Mouse (Mus musculus): ENCODE measurements around the gene Trim50.
"Not testable (repeated sequence)": the region's sequence is repeated elsewhere in the genome, so short reads cannot be mapped to it uniquely, and the experiment has no call there.

Trim50 gene

DNA sequence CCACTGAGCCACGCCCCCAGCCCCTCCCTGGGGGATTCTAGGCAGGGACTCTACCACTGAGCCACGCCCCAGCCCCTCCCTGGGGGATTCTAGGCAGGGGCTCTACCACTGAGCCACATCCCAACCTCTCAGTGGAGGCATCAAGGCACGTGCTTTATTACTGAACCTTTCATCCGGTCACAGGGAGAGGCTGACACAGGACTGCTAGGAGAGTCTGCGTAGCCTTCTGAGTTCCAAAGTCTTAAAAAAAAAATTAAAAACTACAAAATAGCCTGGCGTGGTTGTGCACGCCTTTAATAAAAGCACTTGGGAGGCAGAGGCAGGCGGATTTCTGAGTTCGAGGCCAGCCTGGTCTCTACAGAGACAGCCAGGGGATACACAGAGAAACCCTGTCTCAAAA is 16.1 kb downstream of the Trim50 start:
- not testable (repeated sequence) for DNase-seq (ENCODE audit: low read depth, low spot score)

DNA sequence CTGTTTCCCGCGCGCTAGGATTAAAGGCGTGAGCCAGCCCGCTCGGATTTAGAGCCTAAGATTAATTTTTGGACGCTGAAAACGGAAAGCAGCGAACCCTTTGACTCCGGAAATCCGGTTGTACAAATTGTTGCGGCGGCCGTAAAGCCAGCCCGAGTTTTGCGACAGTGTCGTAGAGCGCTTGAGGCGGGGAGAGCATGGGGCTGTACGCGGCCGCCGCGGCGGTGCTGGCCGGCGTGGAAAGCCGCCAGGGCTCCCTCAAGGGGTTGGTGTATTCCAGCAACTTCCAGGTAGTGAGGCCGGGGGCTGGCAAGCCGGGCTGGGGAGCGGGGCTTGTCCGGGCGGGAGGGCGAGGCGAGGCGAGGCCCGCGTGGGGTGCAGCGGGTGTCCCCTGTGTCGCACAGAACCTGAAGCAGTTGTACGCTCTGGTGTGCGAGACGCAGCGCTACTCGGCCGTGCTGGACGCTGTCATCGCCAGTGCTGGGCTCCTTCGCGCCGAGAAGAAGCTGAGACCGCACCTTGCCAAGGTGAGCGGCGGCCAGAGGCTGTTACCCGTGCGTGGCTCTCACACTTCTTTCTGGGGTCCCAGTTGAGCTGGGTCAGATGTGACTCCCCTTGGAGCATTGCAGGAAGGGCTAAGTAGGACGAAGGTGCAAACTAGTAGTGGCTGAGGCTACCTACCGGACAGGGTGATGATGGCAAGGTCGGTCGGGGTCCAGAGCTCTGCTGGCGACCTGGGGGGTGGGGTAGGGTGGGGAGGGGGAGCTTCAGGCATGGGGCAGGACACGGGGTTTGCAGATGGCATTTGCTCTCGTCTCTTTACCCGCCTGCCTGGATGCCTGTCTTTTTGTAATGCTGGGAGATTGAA is 16.9 kb downstream of the Trim50 start, which contains the start of gene Nsun5:
Gene Nsun5, plus strand, starts transcription at position 167 of the 868 bp plus-strand sequence.
- DNase-seq (ENCODE audit: low read depth, low spot score) = peak; percentile 74

DNA sequence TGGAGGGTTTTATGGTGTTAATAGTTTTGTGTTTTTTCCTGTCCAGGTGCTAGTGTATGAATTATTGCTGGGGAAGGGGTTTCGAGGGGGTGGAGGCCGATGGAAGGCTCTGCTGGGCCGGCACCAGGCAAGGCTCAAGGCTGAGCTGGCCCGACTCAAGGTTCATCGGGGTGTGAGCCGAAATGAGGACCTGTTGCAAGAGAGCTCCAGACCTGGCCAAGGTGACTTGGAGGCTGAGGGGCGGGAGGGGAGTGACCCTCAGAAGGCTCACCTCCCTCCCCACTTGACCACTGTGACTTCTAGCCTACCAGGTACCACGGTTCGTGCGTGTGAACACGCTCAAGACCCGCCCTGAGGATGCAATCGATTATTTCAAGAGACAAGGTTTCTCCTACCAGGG is 18.1 kb downstream of the Trim50 start:
- DNase-seq (ENCODE audit: low read depth, low spot score) = no peak

DNA sequence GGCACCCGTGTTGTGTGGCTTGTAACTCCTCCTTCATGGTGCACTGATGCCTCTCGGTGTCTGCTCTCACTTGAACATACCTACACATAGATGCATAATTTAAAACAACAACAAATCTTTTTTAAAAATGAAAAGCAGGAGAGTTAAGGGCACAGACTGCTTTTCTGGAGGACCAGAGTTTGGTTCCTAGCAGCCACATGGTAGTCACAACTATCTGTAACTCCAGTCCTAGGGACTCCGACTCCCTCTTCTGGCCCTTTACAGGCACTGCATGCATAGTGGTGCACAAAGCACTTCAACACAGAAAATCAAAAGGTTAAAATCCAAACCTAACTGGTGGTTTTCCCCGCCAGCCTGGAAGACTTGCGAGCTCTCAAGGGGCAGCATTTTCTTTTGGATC is 20.5 kb downstream of the Trim50 start:
- no peak for DNase-seq (ENCODE audit: low read depth, low spot score)

DNA sequence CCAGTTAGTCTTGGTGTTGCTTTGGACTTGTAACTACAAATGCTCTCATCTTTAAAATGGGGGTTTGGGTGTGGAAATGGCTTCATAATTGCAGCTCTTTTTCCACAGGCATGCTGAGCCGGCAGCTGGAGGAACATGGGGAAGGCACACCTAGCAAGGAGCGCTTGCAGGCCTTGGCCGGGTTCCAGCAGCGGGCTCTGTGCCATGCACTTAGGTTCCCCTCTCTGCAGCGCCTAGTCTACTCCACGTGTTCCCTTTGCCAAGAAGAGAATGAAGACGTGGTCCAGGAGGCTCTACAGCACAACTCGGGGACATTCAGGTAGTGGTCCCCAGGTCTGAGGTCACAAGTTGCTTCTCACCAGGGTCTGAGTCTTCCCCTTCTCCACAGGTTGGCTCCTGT is 22.1 kb downstream of the Trim50 start:
- no peak for DNase-seq (ENCODE audit: low read depth, low spot score)

DNA sequence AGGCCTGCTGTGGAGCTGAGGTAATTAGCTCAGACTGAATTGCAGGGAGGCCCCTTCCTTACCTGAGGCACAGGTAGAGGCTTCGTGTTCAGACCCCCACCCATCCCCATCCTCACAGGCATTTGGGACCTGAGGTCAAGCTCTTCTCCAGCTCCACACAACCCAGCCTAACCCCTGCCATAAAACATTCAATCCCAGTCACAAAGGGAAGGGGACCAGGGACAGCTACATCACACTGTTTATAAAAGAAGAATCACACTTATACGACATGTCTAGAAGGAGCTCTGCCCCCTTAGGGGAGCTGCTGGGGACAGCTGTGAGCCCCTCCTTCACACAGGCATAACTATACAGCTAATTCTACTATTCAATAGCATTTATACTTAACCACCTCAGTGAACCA is 23.2 kb downstream of the Trim50 start:
- no peak for DNase-seq (ENCODE audit: low read depth, low spot score)

DNA sequence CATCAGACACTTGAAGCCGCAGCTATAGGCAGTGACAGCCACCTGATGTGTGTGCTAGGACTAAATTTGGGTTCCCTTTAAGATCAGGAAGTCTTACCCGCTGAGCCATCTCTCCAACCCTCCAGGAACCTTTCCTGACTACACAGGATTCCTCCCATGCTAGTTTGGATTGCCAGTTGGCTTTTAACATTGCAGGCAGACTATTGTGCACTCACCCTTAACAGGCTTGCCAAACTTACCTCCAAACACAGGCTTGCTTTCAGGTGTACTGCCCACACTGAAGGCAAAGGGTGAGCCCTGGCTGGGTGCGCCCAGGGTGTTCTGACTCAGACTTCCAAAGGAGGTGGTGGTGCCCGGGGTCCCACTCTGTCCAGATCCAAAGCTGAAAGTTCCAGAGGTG is 27.6 kb downstream of the Trim50 start:
- no peak for DNase-seq (ENCODE audit: low read depth, low spot score)

DNA sequence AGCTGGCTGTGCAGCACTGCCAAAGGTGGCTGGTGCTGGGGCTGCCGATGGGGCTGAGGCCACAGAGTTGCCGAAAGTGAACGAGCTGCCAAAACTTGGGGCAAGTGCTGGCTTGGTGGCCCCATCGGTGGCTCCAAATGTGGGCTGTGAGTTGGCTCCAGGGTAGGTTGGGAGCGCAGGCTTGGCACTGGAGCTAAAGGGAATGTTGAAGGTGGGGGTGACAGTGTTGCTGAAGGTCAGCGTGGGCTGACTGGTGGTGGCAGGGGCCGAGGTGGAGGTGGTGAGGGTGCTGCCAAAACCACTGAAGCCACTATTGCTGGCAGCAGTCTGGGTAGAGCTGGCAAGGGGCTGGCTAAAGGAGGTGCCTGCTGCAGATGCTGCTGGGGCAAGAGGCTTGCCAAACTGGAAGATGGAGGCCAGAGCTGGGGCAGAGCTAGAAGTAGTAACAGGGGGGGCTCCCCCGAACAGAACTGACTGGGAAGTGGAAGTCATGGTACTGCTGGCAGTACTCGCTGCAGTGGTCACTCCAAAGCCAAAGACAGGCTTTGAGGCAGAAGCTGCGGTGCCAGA is 28.3 kb downstream of the Trim50 start:
- DNase-seq (ENCODE audit: low read depth, low spot score) = no peak

DNA sequence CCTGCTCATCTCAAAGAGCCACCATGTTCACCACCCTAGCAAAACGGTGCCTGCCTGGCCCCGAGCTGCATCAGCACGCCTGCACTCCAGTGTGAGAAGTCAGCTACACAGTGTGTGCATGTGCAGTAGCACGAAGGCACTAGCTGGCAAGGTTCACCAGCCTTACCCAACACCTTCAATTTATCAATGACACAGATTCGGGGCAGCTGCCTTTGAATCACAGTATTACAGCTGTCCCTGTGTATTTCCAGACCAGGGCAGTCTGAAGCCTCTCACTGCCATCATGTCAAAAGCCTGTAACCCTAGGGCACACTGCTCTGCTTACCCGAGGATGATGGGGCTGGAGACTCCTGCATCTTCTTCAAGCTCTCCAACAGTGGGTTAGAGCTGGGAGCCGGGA is 29.7 kb downstream of the Trim50 start:
- no peak for DNase-seq (ENCODE audit: low read depth, low spot score)

DNA sequence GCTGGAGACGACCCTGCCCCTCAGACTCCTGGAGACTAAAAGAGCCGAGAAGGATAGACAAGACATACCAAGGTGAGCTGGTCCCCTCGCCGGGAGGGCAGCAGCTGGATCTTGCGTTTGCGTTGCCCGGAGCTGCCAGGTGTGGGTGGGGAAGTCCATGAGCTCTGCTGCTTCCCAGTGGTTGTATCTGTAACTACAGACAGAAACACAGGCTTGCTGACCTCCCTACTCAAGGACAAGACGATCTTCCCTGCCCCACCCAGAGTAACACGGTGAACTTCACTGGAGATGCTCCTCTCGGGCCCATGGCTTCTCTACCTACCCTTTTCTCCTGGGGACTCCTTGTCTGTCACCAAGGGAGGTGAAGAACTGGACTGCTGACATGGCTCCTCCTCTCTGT is 30.7 kb downstream of the Trim50 start:
- DNase-seq (ENCODE audit: low read depth, low spot score) = no peak

DNA sequence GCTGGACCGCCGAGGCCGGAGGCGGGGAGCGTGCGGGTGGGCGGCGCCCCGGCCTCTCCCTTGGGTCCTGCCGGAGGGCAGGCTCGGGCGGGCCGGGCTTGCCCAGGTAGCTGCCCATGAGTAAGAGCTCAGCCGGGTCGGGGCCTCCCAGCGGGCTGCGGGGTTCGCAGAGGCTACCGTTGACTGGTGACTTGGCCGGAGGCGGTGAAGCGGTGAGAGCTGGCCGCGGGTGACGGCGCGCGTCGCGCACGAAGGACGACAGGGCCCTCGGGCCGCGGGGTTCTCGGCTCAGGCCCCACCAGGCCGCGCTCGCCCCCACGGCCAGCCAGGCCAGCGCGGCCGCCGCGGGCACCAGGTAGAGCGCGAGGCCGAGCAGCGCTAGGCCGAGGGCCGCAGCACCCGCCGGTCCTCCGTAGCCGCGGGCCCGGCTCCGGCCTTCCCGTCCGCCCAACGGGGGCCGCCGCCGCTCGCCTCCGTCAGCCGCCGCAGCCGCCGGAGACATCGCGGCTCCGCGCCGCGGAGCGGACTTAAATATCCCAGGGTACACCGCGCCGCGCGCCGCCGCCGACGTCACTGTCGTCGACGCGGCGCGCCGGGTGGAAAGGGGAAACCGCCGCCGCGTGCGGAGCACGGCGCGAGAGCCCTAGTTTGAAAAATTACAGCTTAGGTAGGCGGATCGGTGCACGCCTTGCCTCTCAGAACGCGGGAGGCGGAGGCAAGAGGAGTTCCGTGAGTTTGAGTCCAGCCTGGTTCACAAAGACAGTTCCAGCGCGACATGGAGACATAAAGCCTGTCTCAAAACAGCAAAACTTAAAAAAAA is 41.1 kb downstream of the Trim50 start, which contains the start of gene Pom121:
Gene Pom121, minus strand, starts transcription at position 543 of the 820 bp plus-strand sequence.
- DNase-seq (ENCODE audit: low read depth, low spot score) = peak; percentile 70

DNA sequence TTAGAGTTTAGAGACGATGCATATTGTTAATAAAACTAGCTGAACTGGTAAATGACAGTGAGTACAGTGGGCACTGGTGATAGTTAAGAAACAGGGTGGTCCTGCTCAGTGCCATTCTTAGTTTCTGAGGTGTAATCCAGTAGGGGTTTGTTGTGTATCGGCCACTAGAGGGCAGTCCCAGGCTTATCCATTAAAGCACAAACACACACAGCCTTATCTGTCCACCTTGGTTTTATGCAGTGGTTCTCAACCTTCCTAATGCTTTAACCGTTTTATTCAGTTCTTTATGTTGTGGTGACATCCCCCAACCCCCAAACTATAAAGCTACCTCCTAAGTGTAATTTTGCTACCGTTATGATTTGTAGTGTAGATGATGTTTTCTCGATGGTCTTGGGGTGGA is 42.7 kb downstream of the Trim50 start:
- no peak for DNase-seq (ENCODE audit: low read depth, low spot score)

DNA sequence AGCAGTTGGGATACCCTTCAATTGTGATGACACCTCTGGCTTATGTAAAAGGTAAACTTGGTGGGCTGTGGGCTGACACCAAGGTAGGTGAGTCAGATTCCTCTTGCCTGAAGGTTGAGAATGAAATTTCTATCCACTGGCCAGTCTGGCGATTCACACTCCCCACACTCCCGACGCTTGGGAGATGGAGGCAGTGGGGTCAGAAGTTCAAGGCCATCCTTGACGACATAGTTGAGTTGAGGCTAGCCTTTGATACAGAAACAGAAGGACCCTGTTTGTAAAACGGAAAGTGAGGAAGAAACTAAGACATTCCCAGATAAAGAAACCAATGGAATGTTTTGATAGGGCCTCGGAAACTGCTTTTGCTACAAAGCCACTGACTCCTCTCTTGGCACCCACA is 46.3 kb downstream of the Trim50 start:
- DNase-seq (ENCODE audit: low read depth, low spot score) = no peak

DNA sequence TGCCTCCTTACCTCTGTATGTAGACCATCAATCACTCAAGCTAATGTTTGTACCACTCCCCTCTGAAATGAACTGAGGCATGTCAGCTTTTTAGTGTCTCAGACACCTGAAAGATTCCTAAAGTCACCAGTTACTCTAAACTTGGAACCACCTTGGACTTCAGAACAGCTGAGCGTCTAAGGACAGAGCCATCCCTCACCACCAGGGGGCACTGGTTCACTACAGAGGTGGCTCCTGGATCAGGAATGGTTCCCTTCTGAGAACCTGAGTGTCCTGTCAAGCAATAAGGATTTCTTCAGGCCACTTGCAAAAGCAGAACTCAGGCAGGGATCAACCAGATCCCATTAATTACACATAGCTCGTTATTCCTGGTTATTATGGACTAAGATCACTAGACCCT is 47.1 kb downstream of the Trim50 start:
- peak; percentile 40 for DNase-seq (ENCODE audit: low read depth, low spot score)

DNA sequence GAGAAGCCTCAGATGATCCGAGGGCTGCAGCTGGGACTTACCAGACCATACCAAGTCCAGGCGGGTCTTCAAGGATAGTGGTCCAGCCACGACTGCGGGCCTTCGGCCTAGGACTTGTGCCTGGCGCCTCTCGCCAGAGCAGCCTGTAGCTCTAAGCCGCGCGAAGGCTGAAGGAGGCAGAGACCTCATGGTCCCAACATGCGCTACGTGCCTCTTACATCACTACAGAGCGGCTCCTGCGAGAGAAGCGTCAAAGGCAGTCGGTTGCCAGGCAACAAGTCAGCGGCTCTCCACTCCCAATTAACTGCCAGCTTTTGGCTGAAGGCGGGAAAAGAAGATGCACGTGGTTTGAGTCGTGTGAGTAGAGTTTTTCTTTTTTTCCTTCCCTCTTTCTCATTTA is 51.5 kb downstream of the Trim50 start:
- peak; percentile 70 for DNase-seq (ENCODE audit: low read depth, low spot score)

DNA sequence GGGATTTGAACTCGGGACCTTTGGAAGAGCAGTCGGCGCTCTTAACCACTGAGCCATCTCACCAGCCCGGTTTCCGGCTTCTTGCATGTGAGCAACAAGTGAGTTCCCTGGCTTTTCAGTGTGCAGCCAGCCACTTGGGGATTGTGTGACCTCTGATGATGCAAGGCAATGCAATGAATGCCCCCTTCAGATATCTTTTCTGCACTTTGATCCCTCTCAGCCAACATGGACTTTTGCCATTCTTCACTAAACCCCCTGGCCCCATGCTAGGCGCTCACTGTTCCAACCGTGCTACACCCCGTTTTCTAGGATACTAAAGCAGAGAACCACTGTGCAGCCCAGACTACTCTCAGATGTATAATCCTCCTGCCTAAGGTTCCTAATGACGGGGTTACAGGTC is 52.3 kb downstream of the Trim50 start:
- DNase-seq (ENCODE audit: low read depth, low spot score) = no peak

DNA sequence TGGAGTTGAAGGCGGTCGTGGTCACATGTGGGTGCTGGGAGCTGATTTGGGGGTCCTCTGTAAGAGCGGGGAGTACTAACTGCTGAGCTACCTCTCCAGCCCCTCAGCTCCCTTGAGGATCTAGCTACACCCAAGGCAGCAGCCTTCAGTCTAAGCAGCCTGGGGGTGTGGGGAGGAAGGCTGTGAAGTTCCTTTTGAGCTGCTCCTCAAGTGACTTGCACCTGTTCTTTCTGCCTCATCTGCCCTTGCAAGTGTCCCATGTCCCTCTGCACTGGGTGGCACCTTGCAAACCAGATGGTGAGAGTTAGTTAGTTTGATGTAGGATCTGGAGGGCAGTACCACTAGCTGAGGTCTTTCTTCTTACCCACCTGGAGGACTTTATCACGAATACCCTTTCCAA is 55.0 kb downstream of the Trim50 start:
- no peak for DNase-seq (ENCODE audit: low read depth, low spot score)

DNA sequence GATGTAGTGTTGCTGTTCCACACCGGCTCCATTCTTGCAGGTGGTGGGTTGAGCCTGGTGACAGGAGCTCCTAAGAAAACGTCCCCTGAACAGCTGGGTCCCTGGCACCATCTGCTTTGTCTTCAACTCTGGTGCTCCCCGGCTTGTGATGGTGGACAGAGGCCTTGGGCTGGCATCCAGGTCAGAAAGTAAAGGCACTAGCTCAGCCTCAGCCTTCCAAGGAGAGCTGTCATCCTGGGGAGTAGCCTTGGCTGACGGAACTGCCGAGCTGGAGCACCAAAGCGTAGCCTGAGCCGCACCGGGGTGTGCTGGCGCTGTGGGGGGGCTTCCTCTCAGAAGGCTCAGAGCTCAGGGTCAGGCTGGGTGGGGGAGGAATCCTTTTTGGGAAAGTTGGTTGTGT is 57.2 kb downstream of the Trim50 start:
- DNase-seq (ENCODE audit: low read depth, low spot score) = no peak

Measured in WW6 (cell line).